In the genomic region with DNA sequence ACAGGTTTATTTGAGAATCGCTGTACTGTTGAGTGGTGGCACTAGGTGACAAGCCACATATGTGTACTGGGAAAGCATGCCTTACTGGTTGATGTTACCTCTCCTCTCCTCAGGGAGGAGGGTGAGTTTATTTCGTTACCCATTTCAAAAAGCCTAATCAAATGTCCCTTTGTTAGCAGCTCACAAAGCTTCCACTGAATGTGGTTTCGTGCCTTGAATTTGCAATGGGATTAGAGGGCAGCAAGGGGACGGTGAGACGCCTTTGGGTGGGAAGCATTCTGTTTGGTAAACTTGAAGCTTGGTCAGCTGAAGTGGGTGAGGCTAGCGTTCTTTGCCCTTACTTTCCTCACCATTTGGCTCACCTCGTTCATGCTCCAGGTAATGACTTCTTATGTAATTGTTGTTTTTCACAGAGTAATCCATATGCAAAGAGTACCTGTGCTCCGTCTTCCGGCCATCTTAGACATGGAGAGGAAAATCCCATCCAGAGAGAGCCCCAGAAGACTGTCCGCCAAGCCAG, we compare ENCODE assay signal across 15 mouse cellular contexts. TPM values are rescaled to one million over a fixed set of nuclear protein-coding genes. Genes with fewer than 3 reads are reported as not detected.
DNase-seq lines count a peak whose midpoint lies in the region; ATAC-seq and TF ChIP-seq lines count a peak whose summit lies in the region.
"Had no signal": no experiment of that assay in that cellular context is flagged by ENCODE, and none has a peak within 500 bp of the region (broad histone marks: within the 10 kb centered on the region; RNA-seq: fewer than 3 reads in every experiment).

No protein-coding gene starts in this region.

- H3K36me3 ChIP-seq in hindbrain, embryonic 14.5 days (replicated peaks; ENCODE audit: control insufficient read depth, insufficient read depth): peaks cover 43% of the 10 kb centered on the region
- peaks cover 33% of the 10 kb centered on the region for H3K36me3 ChIP-seq in hindbrain, embryonic 12.5 days
- peaks cover 24% of the 10 kb centered on the region for H3K36me3 ChIP-seq in midbrain, embryonic 16.5 days (ENCODE audit: control insufficient read depth, insufficient read depth, low read length)

- no peak for DNase-seq in hindbrain, embryonic 14.5 days (ENCODE audit: low spot score)
- peak; percentile 69 for DNase-seq in brain, adult 2 months (ENCODE audit: low read depth, low spot score)
- no peak for DNase-seq in spleen, postnatal 10 days (ENCODE audit: low spot score in 2 of 2)
- DNase-seq in left cerebral cortex, adult 11 months (ENCODE audit: low spot score): no peak
- DNase-seq: kidney, adult 9 months; kidney, postnatal 4 days; left cerebral cortex, postnatal 4 days; liver, embryonic 13.5 days had no signal

- no peak for TF ChIP-seq POLR2A in cortical plate, adult 2 months (IDR thresholded peaks at IDR 0.05; ENCODE audit: extremely low read depth, insufficient read depth, low read length)

- H3K9me3 ChIP-seq in hindbrain, embryonic 14.5 days (ENCODE audit: control insufficient read depth, low read length): no peaks in the 10 kb centered on the region
- no peaks in the 10 kb centered on the region for H3K9me3 ChIP-seq in hindbrain, embryonic 12.5 days (replicated peaks)
- no peaks in the 10 kb centered on the region for H3K9me3 ChIP-seq in midbrain, embryonic 16.5 days (replicated peaks; ENCODE audit: control insufficient read depth, low read length, poor library complexity, severe bottlenecking)
- H3K9me3 ChIP-seq: heart, embryonic 13.5 days; liver, embryonic 13.5 days; lung, embryonic 15.5 days had no signal

- no peak overlapping the region for H3K4me3 ChIP-seq in hindbrain, embryonic 14.5 days (replicated peaks; ENCODE audit: low read length)
- H3K4me3 ChIP-seq in hindbrain, embryonic 12.5 days: no peak overlapping the region
- H3K4me3 ChIP-seq in cortical plate, adult 2 months (ENCODE audit: insufficient read depth, low read length): peak overlapping the region; percentile 18; the same call in 1 of the 2 replicates
- no peak overlapping the region for H3K4me3 ChIP-seq in midbrain, embryonic 16.5 days (ENCODE audit: low read depth, low read length)
- H3K4me3 ChIP-seq: erythroblast, embryonic 14.5 days; heart, embryonic 13.5 days; liver, embryonic 13.5 days; lung, embryonic 15.5 days had no signal

- H3K4me1 ChIP-seq in hindbrain, embryonic 14.5 days (replicated peaks; ENCODE audit: control insufficient read depth, insufficient read depth, low read length): peaks cover 26% of the 10 kb centered on the region
- H3K4me1 ChIP-seq in hindbrain, embryonic 12.5 days: peaks cover 23% of the 10 kb centered on the region
- H3K4me1 ChIP-seq in cortical plate, adult 2 months (ENCODE audit: control insufficient read depth, insufficient read depth, low read length): peaks cover 6% of the 10 kb centered on the region; the same call in 1 of the 2 replicates
- H3K4me1 ChIP-seq in midbrain, embryonic 16.5 days (ENCODE audit: control insufficient read depth, insufficient read depth, low read length): peaks cover 22% of the 10 kb centered on the region

- 0 out of 2 replicates have a peak overlapping the region, but pooled peaks have one; percentile 2 for H3K27ac ChIP-seq in hindbrain, embryonic 14.5 days
- no peak overlapping the region for H3K27ac ChIP-seq in hindbrain, embryonic 12.5 days
- peak overlapping the region; percentile 92 for H3K27ac ChIP-seq in cortical plate, adult 2 months (ENCODE audit: insufficient read depth, low read length)
- 0 out of 2 replicates have a peak overlapping the region, but pooled peaks have one; percentile 47 for H3K27ac ChIP-seq in midbrain, embryonic 16.5 days (ENCODE audit: low read length)
- H3K27ac ChIP-seq: heart, embryonic 13.5 days; liver, embryonic 13.5 days; lung, embryonic 15.5 days had no signal

- ATAC-seq in hindbrain, embryonic 14.5 days (ENCODE audit: low FRiP score): no peak
- ATAC-seq in hindbrain, embryonic 12.5 days (ENCODE audit: low FRiP score): no peak
- ATAC-seq in midbrain, embryonic 16.5 days: no peak

- H3K27me3 ChIP-seq in hindbrain, embryonic 14.5 days (ENCODE audit: control insufficient read depth, insufficient read depth, low read length): no peaks in the 10 kb centered on the region
- no peaks in the 10 kb centered on the region for H3K27me3 ChIP-seq in hindbrain, embryonic 12.5 days
- H3K27me3 ChIP-seq in midbrain, embryonic 16.5 days (ENCODE audit: control insufficient read depth, insufficient read depth, low read depth, low read length): no peaks in the 10 kb centered on the region
- H3K27me3 ChIP-seq: heart, embryonic 13.5 days; liver, embryonic 13.5 days; lung, embryonic 15.5 days had no signal

- no peak for TF ChIP-seq CTCF in cortical plate, adult 2 months (IDR thresholded peaks at IDR 0.05; ENCODE audit: extremely low read depth, insufficient read depth, low read length)

- H3K4me2 ChIP-seq in hindbrain, embryonic 14.5 days (replicated peaks): no peak overlapping the region
- H3K4me2 ChIP-seq in hindbrain, embryonic 12.5 days (replicated peaks): no peak overlapping the region
- no peak overlapping the region for H3K4me2 ChIP-seq in midbrain, embryonic 16.5 days (ENCODE audit: low read length)
- H3K4me2 ChIP-seq: heart, embryonic 13.5 days; liver, embryonic 13.5 days; lung, embryonic 15.5 days had no signal

- no peak overlapping the region for H3K9ac ChIP-seq in hindbrain, embryonic 14.5 days
- no peak overlapping the region for H3K9ac ChIP-seq in hindbrain, embryonic 12.5 days
- no peak overlapping the region for H3K9ac ChIP-seq in midbrain, embryonic 16.5 days (ENCODE audit: low read depth, low read length)
- H3K9ac ChIP-seq: heart, embryonic 13.5 days; liver, embryonic 13.5 days; lung, embryonic 15.5 days had no signal

- 70% methylated on average over 10 of the region's 10 CpGs for WGBS in hindbrain, embryonic 14.5 days
- WGBS in hindbrain, embryonic 12.5 days: 79% methylated on average over 10 of the region's 10 CpGs
- WGBS in midbrain, embryonic 16.5 days: 56% methylated on average over 10 of the region's 10 CpGs

RNA-seq across cellular contexts. Expression of gene Cipc, which starts 5.5 kb away (rescaled TPM):
- polyA plus RNA-seq in hindbrain, embryonic 14.5 days (2014; fragmentation: Nextera tagmentation; extraction: Ambion mirVana): 46.8 and 52.1 TPM in 2 replicates
- polyA plus RNA-seq in hindbrain, embryonic 12.5 days (2016; fragmentation: Nextera tagmentation; extraction: Ambion mirVana): 41.1 and 46.9 TPM in 2 replicates
- 83.7 and 84.4 TPM in 2 replicates for polyA plus RNA-seq in cortical plate, adult 2 months (2012; rRNA removed)
- 56.6 and 57.8 TPM in 2 replicates for polyA plus RNA-seq in midbrain, embryonic 16.5 days (2015; fragmentation: Nextera tagmentation; extraction: Ambion mirVana)

RNA-seq across cellular contexts. Expression of gene Zdhhc22, which starts 37.8 kb away (rescaled TPM):
- polyA plus RNA-seq in hindbrain, embryonic 14.5 days (2014; fragmentation: Nextera tagmentation; extraction: Ambion mirVana): 14.9 and 15.6 TPM in 2 replicates
- 2.9 and 3.7 TPM in 2 replicates for polyA plus RNA-seq in hindbrain, embryonic 12.5 days (2016; fragmentation: Nextera tagmentation; extraction: Ambion mirVana)
- 61.1 and 65.1 TPM in 2 replicates for polyA plus RNA-seq in cortical plate, adult 2 months (2012; rRNA removed)
- 24.4 and 28.1 TPM in 2 replicates for polyA plus RNA-seq in midbrain, embryonic 16.5 days (2015; fragmentation: Nextera tagmentation; extraction: Ambion mirVana)
- polyA plus RNA-seq: erythroblast, embryonic 14.5 days; liver, embryonic 13.5 days; macrophage had no signal
